Mouse (Mus musculus) bone marrow macrophage, adult 2 months (primary cell): ENCODE measurements around the gene Wdr26. TPM values are rescaled to one million over a fixed set of nuclear protein-coding genes. Genes with fewer than 3 reads are reported as not detected.
A peak's percentile ranks its signal among the peaks of the same experiment; 100 is the strongest.

ENCODE experiments used
- H3K27ac ChIP-seq: 2 replicates; pipeline ENCODE4 v1.5.1; 2012; ENCODE audit warnings: low read depth, low read length; ENCODE audit not compliant: insufficient read depth
- H3K4me1 ChIP-seq: 2 replicates; pipeline ENCODE4 v1.6.1; 2012; ENCODE audit warnings: low read length; ENCODE audit not compliant: control insufficient read depth, insufficient read depth
- H3K4me3 ChIP-seq: 2 replicates; pipeline ENCODE4 v1.5.1; 2012; ENCODE audit warnings: mild to moderate bottlenecking, low read length, moderate library complexity; ENCODE audit not compliant: insufficient read depth
- CTCF ChIP-seq: IDR thresholded peaks from 2 replicates; pipeline ENCODE4 v1.5.1; 2012; ENCODE audit warnings: low read depth, mild to moderate bottlenecking, low read length, moderate library complexity
- POLR2A ChIP-seq: IDR thresholded peaks from 2 replicates; pipeline ENCODE4 v1.6.1; 2012; ENCODE audit warnings: mild to moderate bottlenecking, low read depth, low read length, borderline replicate concordance
- polyA plus RNA-seq: library from polyadenylated mRNA; stranded (reverse); fragments of >200 nt; gene quantifications from 2 replicates; pipeline ENCODE4 v1.2.4, GENCODE M21; 2012; ENCODE audit not compliant: missing spikeins, insufficient read depth, insufficient read length

The Wdr26 gene
- polyA plus RNA-seq, 1 experiment: 227 TPM

DNA sequence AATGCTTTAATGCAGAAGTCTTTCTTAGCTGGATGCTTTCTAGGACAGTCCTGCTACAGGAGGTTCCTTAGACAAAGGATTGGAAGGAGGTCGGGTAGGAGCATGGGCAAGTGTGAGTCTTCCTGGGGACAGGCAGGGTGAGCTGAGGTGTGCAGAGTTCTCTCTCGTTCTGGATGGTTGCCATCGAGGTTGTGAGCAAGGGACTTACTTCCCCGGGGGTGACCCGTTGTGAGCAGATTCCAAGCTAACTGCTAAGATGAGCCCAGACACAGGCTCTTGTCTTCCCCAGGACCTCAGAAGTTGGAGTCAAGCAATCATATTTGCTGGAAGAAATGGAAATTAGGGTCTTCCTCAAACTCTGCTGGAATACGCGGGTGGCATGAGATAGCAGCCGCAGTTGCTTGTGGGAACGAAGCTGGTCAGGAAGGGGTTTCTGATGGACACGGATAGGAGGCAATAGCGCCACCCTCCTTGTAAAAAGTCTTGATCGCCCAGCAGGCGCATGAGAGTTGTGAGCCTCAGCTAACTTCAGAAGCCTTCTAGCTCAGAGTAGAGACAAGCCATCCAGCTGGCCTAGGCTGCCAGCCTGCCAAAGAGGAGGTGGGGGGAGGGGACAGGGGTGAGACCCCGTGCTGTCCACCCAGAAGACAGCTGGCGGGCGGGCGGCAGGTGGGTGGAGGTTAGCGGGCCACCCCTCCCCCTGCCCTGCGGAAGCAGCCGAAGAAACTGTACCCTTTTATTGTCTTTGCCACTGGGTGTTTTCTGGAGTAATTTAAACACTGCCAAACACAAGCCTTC is 44.3 kb upstream of the Wdr26 start:
- Histone ChIP-seq H3K27ac (peak overlapping the region; percentile 92), H3K4me1 (peaks cover 35% of the 10 kb centered on the region), H3K4me3 (peak overlapping the region; percentile 43)
- no peak for TF ChIP-seq CTCF
- no peak for TF ChIP-seq POLR2A

- TF ChIP-seq CTCF (no peak), POLR2A (no peak)
- peaks cover 29% of the 10 kb centered on the region for H3K4me1 ChIP-seq
- H3K4me3 ChIP-seq: peak overlapping the region; percentile 43
- H3K27ac ChIP-seq: peak overlapping the region; percentile 92
Measured at GRCm38 (mm10) chr1:181255450-181255849, 43.6 kb upstream of the Wdr26 start.

DNA sequence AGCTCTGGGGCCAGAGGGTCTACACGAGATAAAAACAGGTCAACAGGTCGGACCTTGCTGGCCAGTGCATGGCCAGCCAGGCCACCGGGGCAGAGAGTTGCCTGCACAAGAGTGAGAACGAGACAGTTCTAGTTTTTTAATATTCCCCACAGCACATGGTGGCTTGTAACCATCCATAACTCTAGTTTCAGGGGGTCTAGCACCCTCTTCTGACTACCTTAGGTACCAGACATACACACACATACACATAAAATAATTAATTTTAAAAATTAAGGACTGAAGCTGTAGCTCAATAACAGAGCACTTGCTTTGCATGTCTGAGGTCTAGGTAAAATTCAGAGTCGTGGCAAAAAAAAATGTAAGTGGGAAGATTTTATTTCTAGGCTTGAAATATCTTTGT is 39.8 kb upstream of the Wdr26 start:
- no peak overlapping the region for H3K27ac ChIP-seq
- no peak overlapping the region for H3K4me3 ChIP-seq
- TF ChIP-seq CTCF (no peak), POLR2A (no peak)
- H3K4me1 ChIP-seq: peaks cover 33% of the 10 kb centered on the region

- no peak for TF ChIP-seq POLR2A
- TF ChIP-seq CTCF: no peak
- Histone ChIP-seq H3K4me3 (no peak overlapping the region), H3K4me1 (peaks cover 37% of the 10 kb centered on the region), H3K27ac (no peak overlapping the region)
Measured at GRCm38 (mm10) chr1:181250961-181251360, 39.2 kb upstream of the Wdr26 start.

- no peak for TF ChIP-seq CTCF
- no peak overlapping the region for H3K27ac ChIP-seq
- H3K4me3 ChIP-seq: no peak overlapping the region
- peaks cover 38% of the 10 kb centered on the region for H3K4me1 ChIP-seq
Measured at GRCm38 (mm10) chr1:181249537-181249936, 37.7 kb upstream of the Wdr26 start.

- Histone ChIP-seq H3K27ac (peak overlapping the region; percentile 96), H3K4me1 (peaks cover 36% of the 10 kb centered on the region), H3K4me3 (peak overlapping the region; percentile 18; the same call in 1 of the 2 replicates)
- TF ChIP-seq CTCF (no peak), POLR2A (no peak)
Measured at GRCm38 (mm10) chr1:181247175-181247574, 35.4 kb upstream of the Wdr26 start.

DNA sequence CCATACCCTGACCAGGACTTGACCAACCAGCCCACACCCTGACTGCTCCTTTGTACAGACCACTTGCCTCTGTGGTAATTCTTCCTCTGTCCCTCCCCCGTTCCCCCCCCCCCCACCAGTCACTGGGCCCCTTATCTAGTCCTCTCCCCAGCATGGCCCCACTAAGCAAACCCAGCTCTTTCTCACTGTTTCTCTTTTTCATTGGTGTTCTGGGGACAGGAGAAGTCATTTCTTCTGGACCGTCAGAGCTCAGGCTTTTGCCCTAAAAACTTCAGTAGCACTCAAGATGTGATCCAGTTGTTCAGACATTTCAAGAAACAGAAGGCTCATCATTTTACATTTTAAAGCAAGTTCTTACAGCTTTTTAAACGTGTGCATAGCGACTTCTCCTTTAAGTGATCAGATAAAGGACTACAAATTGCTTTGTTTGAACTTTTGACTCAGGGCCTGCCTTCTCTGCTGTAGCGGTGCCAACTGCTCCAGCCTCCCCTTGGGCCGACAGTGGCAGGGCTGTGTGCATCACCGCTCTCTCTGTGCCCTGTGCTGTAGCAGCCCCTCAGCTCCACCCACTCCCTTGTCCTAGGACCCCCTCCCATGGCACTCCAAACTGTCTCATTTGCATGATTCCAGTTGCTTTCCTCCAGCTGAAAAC is 34.8 kb upstream of the Wdr26 start:
- Histone ChIP-seq H3K4me1 (peaks cover 36% of the 10 kb centered on the region), H3K27ac (peak overlapping the region; percentile 96), H3K4me3 (peak overlapping the region; percentile 32)
- TF ChIP-seq CTCF: no peak
- no peak for TF ChIP-seq POLR2A

DNA sequence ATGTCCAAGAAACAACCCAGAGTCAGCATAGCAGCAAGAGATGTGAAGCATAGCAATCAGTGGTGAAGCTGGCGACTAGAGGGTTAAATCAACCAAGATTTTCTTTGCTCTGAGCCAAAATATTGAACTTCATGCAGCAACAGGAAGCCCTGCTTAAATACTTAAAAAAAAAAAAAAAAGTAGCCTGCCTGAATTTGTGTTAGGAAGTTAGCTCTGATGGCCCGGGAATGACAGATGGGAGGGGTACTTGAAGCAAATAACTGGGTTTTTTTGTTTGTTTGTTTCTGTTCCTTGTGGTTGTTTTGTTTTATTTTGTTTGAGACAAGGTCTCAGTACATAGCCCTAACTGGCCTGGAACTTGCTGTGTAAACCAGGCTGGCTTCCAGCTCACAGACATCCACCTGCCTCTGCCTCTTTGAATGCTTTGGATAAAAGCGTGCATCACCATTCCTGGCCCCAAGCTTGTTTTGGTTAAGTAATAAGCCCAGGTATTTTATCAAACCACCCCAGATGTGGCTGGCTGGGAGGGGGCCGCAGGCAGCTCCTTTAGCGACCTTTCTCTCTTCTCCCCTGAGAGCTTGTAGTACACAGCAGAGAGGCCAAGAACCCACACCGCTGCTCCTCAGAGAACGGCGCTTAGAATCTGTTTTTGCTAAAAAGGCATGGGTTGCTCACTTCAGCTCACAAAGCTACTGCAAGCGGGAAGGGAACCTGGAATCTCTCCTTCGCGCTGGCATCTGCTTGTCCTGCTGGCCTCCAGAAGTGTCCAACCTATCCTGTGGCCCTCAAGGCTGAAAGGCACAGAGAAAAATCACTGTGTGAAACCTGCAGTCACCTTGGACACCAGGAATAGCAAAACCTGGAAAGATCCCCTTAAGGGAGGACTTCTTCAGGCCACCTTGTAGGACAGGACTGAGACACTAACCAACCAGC is 34.0 kb upstream of the Wdr26 start:
- Histone ChIP-seq H3K4me1 (peaks cover 36% of the 10 kb centered on the region), H3K27ac (peak overlapping the region; percentile 96)

GRCm38 (mm10) chr1:181245067-181245466 is 33.3 kb upstream of the Wdr26 start:
- H3K4me1 ChIP-seq: peaks cover 36% of the 10 kb centered on the region
- TF ChIP-seq POLR2A (no peak), CTCF (no peak)
- peak overlapping the region; percentile 96 for H3K27ac ChIP-seq
- no peak overlapping the region for H3K4me3 ChIP-seq

More for the DNA sequence above, 34.0 kb upstream of the Wdr26 start:
- TF ChIP-seq POLR2A: no peak
- TF ChIP-seq CTCF: no peak
- H3K4me3 ChIP-seq: peak overlapping the region; percentile 32; the same call in 1 of the 2 replicates
